Mouse (Mus musculus) liver, postnatal 0 days (tissue): Measurements from ENCODE around the gene Trpm3. TPM values are rescaled to one million over a fixed set of nuclear protein-coding genes. Genes with fewer than 3 reads are reported as not detected.

ENCODE experiments used
- ATAC-seq: fragments of 200-750 bp; cut with Nextera tagmentation; 2 replicates; pipeline ENCODE4 v1.8.0; 2017; ENCODE audit warnings: mild to moderate bottlenecking, moderate library complexity
- DNase-seq: peaks from one replicate; pipeline ENCODE4 v3.0.0-alpha.2; 2016
- H3K27ac ChIP-seq: fragments of 300-500 bp; sonication (generic); 2 replicates; pipeline ENCODE4 v1.5.1; 2014; ENCODE audit warnings: antibody characterized with exemption, moderate library complexity, mild to moderate bottlenecking, low read depth
- H3K27me3 ChIP-seq: fragments of 300-500 bp; sonication (generic); 2 replicates; pipeline ENCODE4 v1.6.1; 2014; ENCODE audit warnings: low read length, control low read depth, mixed read lengths; ENCODE audit not compliant: insufficient read depth
- H3K36me3 ChIP-seq: fragments of 300-500 bp; sonication (generic); replicated peaks from 2 replicates; pipeline ENCODE4 v1.6.1; 2014; ENCODE audit warnings: mild to moderate bottlenecking, control low read depth, low read length, moderate library complexity, mixed read lengths; ENCODE audit not compliant: insufficient read depth
- H3K4me1 ChIP-seq: fragments of 300-500 bp; sonication (generic); 2 replicates; pipeline ENCODE4 v1.6.1; 2014; ENCODE audit warnings: antibody characterized with exemption, mild to moderate bottlenecking, control low read depth; ENCODE audit not compliant: insufficient read depth
- H3K4me2 ChIP-seq: fragments of 300-500 bp; sonication (generic); 2 replicates; pipeline ENCODE4 v1.6.1; 2014; ENCODE audit warnings: low read depth, mild to moderate bottlenecking, low read length, moderate library complexity, mixed read lengths
- H3K4me3 ChIP-seq: fragments of 300-500 bp; sonication (generic); 2 replicates; pipeline ENCODE4 v1.5.1; 2014; ENCODE audit warnings: low read depth, low read length
- H3K9ac ChIP-seq: fragments of 300-500 bp; sonication (generic); replicated peaks from 2 replicates; pipeline ENCODE4 v1.6.1; 2014; ENCODE audit warnings: mild to moderate bottlenecking, moderate library complexity
- H3K9me3 ChIP-seq: fragments of 300-500 bp; sonication (generic); 2 replicates; pipeline ENCODE4 v1.6.1; 2016; ENCODE audit warnings: mild to moderate bottlenecking, control low read depth, low read length, mixed read lengths
- CTCF ChIP-seq: sonication (generic); IDR thresholded peaks from 2 replicates; pipeline ENCODE4 v1.5.1; 2016; ENCODE audit warnings: antibody characterized with exemption, low read depth
- EP300 ChIP-seq: IDR thresholded peaks from 2 replicates; pipeline ENCODE4 v1.6.1; 2016; ENCODE audit warnings: antibody characterized with exemption, low read depth, mild to moderate bottlenecking
- WGBS: fragments of 180-500 bp; shearing (Covaris S2); extraction: QIAGEN DNeasy Blood & Tissue Kit; methylation state at CpG from one replicate; pipeline ENCODE4 v1.1.7; 2014; ENCODE audit not compliant: insufficient replicate concordance; 5-methylcytosine and 5-hydroxymethylcytosine counted together
- polyA plus RNA-seq: library from polyadenylated mRNA; unstranded; fragments of >200 nt; fragmentation: Nextera tagmentation; extraction: Ambion mirVana; gene quantifications from 2 replicates; pipeline ENCODE4 v1.2.1, GENCODE M21; 2015

Trpm3 gene
- polyA plus RNA-seq, 1 experiment from 2014 or later: 0.02 TPM

- Histone ChIP-seq H3K36me3 (no peaks in the 10 kb centered on the region), H3K4me1 (no peaks in the 10 kb centered on the region), H3K4me3 (no peak overlapping the region), H3K9ac (no peak overlapping the region), H3K27me3 (no peaks in the 10 kb centered on the region), H3K4me2 (no peak overlapping the region), H3K9me3 (no peaks in the 10 kb centered on the region), H3K27ac (no peak overlapping the region)
- 77% methylated on average over 3 of the region's 3 CpGs for WGBS
- no peak for TF ChIP-seq EP300
- no peak for TF ChIP-seq CTCF
- ATAC-seq (no peak), DNase-seq (no peak)
These were observed 279.4 kb downstream of the Trpm3 start for GRCm38 (mm10) chr19:22418239-22418638.

GRCm38 (mm10) chr19:22437207-22437606 lies 298.4 kb downstream of the Trpm3 start:
- H3K4me2 ChIP-seq: no peak overlapping the region
- H3K9ac ChIP-seq: no peak overlapping the region
- no peaks in the 10 kb centered on the region for H3K27me3 ChIP-seq
- H3K4me1 ChIP-seq: no peaks in the 10 kb centered on the region
- no peaks in the 10 kb centered on the region for H3K36me3 ChIP-seq
- no peak for TF ChIP-seq EP300
- no peak for TF ChIP-seq CTCF
- ATAC-seq: no peak
- DNase-seq: no peak
- H3K27ac ChIP-seq: no peak overlapping the region
- H3K4me3 ChIP-seq: no peak overlapping the region
- no peaks in the 10 kb centered on the region for H3K9me3 ChIP-seq
- WGBS: 76% methylated on average over 2 of the region's 2 CpGs

- 6% methylated on average over 18 of the region's 18 CpGs for WGBS
- no peaks in the 10 kb centered on the region for H3K9me3 ChIP-seq
- no peak overlapping the region for H3K4me3 ChIP-seq
- no peaks in the 10 kb centered on the region for H3K27me3 ChIP-seq
- ATAC-seq (no peak), DNase-seq (no peak)
- no peak overlapping the region for H3K9ac ChIP-seq
- TF ChIP-seq CTCF (no peak), EP300 (no peak)
- H3K4me1 ChIP-seq: no peaks in the 10 kb centered on the region
- no peak overlapping the region for H3K27ac ChIP-seq
- no peak overlapping the region for H3K4me2 ChIP-seq
- H3K36me3 ChIP-seq: no peaks in the 10 kb centered on the region
These were observed 308.8 kb downstream of the Trpm3 start for GRCm38 (mm10) chr19:22447418-22448339.

GRCm38 (mm10) chr19:22448340-22449288 lies 309.8 kb downstream of the Trpm3 start:
- H3K4me3 ChIP-seq: no peak overlapping the region
- H3K4me1 ChIP-seq: no peaks in the 10 kb centered on the region
- DNase-seq (no peak), ATAC-seq (no peak)
- H3K4me2 ChIP-seq: no peak overlapping the region
- H3K9me3 ChIP-seq: no peaks in the 10 kb centered on the region
- no peak for TF ChIP-seq EP300
- TF ChIP-seq CTCF: no peak
- WGBS: 41% methylated on average over 20 of the region's 20 CpGs
- no peaks in the 10 kb centered on the region for H3K27me3 ChIP-seq
- H3K36me3 ChIP-seq: no peaks in the 10 kb centered on the region
- H3K9ac ChIP-seq: no peak overlapping the region
- H3K27ac ChIP-seq: no peak overlapping the region

GRCm38 (mm10) chr19:22451290-22451689 lies 312.4 kb downstream of the Trpm3 start:
- no peak for ATAC-seq
- H3K4me3 ChIP-seq: no peak overlapping the region
- no peaks in the 10 kb centered on the region for H3K27me3 ChIP-seq
- H3K36me3 ChIP-seq: no peaks in the 10 kb centered on the region
- no peaks in the 10 kb centered on the region for H3K9me3 ChIP-seq
- no peak overlapping the region for H3K27ac ChIP-seq
- H3K4me1 ChIP-seq: no peaks in the 10 kb centered on the region
- no peak for TF ChIP-seq CTCF
- no peak for TF ChIP-seq EP300
- H3K9ac ChIP-seq: no peak overlapping the region
- 81% methylated on average over 5 of the region's 5 CpGs for WGBS
- no peak overlapping the region for H3K4me2 ChIP-seq
- no peak for DNase-seq

GRCm38 (mm10) chr19:22456935-22457334 lies 318.1 kb downstream of the Trpm3 start:
- H3K4me3 ChIP-seq: no peak overlapping the region
- H3K4me2 ChIP-seq: no peak overlapping the region
- H3K27me3 ChIP-seq: no peaks in the 10 kb centered on the region
- no peak overlapping the region for H3K27ac ChIP-seq
- no peak for TF ChIP-seq CTCF
- no peak for TF ChIP-seq EP300
- no peak for DNase-seq
- H3K9ac ChIP-seq: no peak overlapping the region
- no peaks in the 10 kb centered on the region for H3K36me3 ChIP-seq
- WGBS: 61% methylated on average over 2 of the region's 2 CpGs
- ATAC-seq: no peak
- no peaks in the 10 kb centered on the region for H3K4me1 ChIP-seq
- H3K9me3 ChIP-seq: no peaks in the 10 kb centered on the region
